Mouse (Mus musculus) left cerebral cortex, adult 11 months (tissue): ENCODE measurements around the gene Slfn4.
A peak's percentile ranks its signal among the peaks of the same experiment; 100 is the strongest.
"Not testable (repeated sequence)": the region's sequence is repeated elsewhere in the genome, so short reads cannot be mapped to it uniquely, and the experiment has no call there.

Experiments
- DNase-seq: peaks from one replicate; pipeline ENCODE4 v3.0.0; 2022; ENCODE audit warnings: low spot score

The Slfn4 gene

GRCm38 (mm10) chr11:83174948-83175539 lies at the start of gene Slfn4:
Gene Slfn4 (plus strand): TSS chr11:83175186.
- DNase-seq: no peak

DNA sequence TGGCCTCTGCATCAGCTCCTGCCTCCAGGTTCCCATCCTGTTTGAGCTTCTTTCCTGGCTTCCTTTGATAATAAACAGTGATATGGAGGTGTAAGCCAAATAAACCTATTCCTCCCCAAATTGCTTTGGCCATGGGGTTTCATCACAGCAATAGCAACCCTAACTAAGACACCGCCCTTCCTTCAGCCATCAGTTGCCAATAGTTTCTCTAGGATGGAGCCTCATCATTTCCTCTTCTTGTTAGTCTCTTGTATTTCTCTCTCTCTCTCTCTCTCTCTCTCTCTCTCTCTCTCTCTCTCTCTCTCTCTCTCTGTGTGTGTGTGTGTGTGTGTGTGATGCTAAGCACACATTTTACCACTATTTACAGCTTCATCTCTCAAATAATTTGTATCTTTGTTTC lies 49.4 kb upstream of the Slfn4 start:
- DNase-seq: not testable (repeated sequence)

DNA sequence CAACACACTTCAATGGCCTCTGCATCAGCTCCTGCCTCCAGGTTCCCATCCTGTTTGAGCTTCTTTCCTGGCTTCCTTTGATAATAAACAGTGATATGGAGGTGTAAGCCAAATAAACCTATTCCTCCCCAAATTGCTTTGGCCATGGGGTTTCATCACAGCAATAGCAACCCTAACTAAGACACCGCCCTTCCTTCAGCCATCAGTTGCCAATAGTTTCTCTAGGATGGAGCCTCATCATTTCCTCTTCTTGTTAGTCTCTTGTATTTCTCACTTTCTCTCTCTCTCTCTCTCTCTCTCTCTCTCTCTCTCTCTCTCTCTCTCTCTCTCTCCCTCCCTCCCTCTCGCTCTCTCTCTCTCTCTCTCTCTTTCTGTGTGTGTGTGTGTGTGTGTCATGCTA lies 37.7 kb upstream of the Slfn4 start:
- DNase-seq: not testable (repeated sequence)

- DNase-seq: not testable (repeated sequence)
Measured at GRCm38 (mm10) chr11:83148939-83149338, 26.0 kb upstream of the Slfn4 start.

DNA sequence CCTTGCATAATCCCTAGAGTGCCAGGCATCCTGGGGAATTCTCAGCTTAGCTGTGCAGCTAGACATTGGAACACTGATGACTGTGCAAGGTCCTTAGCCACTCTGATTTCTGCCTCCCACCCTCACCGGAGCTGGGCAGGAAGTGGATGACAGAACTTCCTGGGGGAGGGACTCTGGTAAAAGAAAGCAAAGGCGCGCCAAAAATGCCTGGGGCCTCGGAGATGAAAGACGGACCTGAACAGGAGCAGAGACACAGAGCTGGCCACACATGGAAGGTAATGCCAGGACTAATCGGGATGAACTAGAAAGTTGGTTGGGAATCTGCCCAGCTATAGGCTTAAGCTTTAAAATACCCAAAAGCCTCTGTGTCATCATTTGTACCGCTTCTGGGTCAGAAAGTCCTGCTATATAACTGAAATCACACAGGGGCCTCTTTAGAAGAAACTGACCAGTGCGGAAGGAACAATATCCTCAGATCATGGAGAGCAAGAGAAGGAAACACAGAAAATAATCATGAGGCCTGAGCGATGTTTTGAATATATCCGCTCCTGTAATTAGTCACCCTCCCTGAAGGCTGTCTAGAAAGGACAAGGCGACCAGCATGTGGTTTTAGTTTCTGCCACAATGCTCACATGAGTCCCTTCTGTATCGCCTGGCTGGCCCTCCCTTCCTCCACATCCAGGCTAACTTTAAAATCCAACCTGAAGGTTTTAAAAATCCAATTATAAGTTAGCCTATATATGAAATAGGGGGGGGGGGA lies 16.3 kb downstream of the Slfn4 start, which contains the start of gene Slfn3:
Slfn3 (plus strand) TSS at position 197 of the 760 bp plus-strand sequence.
- DNase-seq: no peak

GRCm38 (mm10) chr11:83192001-83192400 lies 17.0 kb downstream of the Slfn4 start:
- peak; percentile 2 for DNase-seq

DNA sequence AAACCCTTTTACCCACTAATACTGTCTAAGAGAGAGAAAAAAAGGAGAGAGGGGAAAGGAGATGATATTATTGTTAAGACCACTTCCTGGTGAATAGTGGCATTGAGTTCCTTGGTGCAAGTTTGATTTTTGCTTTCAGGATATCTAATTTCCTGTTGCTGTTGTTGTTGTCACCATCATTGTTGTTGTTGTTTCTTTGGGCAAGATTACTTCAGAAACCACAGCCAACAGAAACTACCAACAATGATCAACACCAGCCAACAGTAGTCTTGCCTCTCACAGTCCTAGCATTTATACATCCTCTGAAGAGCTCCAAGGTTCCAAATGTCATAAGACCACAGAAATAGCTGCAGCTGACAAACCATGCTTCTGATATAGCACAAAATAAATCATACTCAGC lies 30.0 kb downstream of the Slfn4 start:
- no peak for DNase-seq

GRCm38 (mm10) chr11:83216119-83216518 lies 41.1 kb downstream of the Slfn4 start:
- DNase-seq: no peak

DNA sequence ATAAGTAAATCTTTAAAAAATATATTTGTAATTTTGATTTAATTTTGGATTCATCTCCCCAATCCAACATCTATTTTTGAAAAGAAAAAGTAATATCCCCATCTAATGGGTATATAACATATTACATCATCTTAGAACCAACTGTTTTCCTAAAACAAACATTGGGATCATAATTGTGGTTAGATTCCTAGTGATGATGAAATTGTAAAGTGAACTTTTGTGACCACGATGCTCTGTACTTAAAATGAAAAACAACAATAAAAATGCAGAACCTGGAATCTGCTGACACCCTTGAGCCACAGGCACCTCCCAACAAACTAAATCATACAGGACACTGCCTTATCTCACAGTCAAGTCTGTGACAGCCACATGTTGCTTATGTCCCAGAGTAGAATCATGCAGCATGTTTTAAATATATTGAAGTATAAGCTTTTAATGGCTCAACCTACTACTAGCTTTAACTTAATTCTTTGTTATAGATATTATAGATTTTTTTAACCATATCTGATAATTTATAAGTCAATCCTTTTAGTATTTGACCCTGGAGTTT lies 46.4 kb downstream of the Slfn4 start:
- no peak for DNase-seq

GRCm38 (mm10) chr11:83223367-83223766 lies 48.4 kb downstream of the Slfn4 start:
- DNase-seq: no peak

DNA sequence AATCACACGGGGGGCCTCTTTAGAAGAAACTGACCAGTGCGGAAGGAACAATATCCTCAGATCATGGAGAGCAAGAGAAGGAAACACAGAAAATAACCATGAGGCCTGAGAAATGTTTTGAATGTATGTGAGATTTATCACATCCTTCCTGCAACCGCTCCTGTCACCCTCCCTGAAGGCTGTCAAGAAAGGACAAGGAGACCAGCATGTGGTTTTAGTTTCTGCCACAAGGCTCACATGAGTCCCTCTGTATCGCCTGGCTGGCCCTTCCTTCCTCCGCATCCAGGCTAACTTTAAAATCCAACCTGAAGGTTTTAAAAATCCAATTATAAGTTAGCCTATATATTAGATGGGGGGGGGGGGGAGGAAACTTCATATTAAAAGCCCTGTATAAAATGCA lies 48.8 kb downstream of the Slfn4 start:
- DNase-seq: not testable (repeated sequence)

GRCm38 (mm10) chr11:83224217-83224616 lies 49.2 kb downstream of the Slfn4 start:
- DNase-seq: no peak

DNA sequence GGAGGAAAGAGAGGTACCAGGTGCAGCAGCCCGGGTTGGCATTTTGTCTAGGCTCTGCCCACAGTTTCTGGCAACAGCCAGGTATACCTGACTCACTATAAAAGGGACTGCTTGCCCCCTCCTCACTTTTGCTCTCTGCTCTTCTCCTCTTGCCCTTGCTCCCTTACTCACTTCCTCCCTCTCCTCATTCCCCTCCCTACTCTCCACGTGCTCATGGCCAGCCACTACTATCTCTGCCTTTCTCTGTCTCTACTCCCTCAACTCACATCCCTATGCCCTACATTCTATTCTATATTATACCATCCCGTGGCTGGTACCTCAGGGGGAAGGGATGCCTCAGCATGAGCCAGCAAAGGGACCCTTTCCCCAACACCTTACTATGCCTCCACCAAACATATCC lies 49.8 kb downstream of the Slfn4 start:
- DNase-seq: no peak

DNA sequence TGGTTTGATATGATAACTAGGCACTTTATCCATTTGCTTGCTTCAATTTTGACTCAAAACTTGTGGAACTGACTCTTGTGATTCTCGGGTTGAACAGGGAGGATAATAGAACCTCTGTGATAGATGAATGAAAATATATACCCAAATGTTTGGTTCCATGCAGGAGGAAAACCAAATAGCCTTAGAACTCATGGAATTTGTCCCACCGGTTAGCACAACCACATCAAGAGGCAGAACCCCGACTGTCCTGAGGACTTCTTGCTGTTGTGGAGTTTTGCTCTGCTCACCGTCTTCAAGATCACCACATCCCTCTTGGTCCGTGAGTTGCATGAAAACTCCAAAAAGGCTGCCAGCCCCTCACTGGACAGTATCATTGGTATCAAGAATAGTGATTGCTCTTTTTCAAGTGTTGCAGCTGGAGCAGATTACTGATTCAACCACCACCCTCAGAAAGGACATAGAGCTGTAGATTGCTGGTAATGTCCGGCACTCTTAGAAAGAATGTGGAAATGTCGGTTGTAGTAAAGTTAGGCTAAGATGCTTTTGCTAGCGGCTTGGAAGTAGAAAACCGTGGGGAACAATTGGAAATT lies 50.5 kb downstream of the Slfn4 start:
- DNase-seq: no peak

DNA sequence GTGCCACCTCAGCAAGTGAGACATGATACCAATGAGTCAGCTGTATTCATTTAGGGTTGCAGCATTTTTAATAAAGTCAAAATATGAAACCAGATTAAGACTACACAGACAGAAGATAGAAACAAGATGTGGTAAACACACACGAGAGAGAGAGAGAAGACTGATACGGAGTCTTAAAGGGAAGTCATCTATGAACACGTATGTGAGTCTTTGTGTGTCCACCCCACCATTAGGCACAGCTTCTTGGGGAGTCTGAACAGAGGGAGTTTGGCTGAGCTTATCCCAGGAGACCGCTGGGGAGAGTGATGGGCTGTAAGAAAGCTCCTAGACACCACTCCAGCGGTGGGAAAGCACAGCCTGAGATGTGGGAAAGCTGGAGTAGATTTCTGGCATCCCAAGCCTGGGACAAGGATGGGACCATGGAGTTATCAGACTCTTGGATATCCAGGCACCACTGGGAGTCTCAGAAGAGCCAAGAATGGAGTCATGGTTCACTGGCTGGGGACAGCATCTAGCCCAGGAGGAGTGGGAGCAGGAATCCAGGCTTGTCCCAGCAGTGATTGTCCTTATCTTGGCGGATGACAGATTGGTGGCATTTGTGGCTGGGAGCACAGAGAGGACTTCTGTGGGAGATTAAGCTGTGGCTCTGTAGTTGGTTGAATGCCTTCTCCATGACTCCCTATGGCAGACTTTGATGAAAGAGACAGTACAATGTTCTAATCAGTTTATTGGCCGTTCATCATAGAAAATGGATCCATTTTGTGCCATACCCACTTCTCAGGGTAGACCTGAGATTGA lies 53.1 kb downstream of the Slfn4 start:
- no peak for DNase-seq

- DNase-seq: no peak
Measured at GRCm38 (mm10) chr11:83230966-83231365, 56.0 kb downstream of the Slfn4 start.

DNA sequence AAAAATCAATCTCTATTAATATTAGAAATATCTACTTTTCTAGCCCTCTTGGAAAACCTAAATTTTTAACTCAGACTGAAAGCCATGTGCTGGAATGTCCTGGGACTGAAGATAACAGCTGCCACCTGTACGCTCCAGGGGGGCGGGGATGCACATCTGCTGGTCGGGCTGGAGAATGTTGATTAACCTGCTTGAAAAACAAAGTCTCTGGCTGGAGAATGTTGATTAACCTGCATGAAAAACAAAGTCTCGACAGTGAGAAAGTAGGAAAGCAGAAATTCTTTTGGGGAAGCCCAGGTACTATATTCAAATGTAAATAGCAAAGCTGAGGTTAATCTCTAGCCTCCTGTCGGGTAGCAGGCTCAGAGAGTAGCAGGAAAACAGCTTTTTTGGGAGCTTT lies 58.6 kb downstream of the Slfn4 start:
- not testable (repeated sequence) for DNase-seq

DNA sequence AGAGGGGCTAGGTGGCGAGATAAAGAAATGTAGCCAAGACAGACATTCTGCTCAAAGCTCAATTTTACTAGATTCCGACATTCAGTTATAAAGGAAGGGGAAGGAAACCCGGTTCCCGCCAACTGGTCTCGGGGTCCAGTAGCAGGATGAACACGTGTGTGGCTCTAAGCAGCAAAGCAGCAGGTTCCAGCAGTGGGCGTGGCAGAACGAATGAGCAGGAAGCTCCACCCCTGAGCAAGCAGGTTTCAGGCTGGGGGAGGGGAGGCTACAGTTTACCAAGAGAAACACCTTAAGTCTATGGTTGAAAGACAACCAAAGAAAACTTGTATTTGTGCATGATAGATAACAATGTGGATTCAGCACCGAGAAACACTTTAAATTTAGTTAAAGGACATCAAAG lies 62.4 kb downstream of the Slfn4 start:
- not testable (repeated sequence) for DNase-seq

GRCm38 (mm10) chr11:83238389-83238788 lies 63.4 kb downstream of the Slfn4 start:
- no peak for DNase-seq

- no peak for DNase-seq
Measured at GRCm38 (mm10) chr11:83239811-83240210, 64.8 kb downstream of the Slfn4 start.
